Mouse (Mus musculus) embryonic facial prominence, embryonic 11.5 days (tissue): ENCODE data around the gene Olfr170. TPM values are rescaled to one million over a fixed set of nuclear protein-coding genes. Genes with fewer than 3 reads are reported as not detected.
"Not testable (repeated sequence)": the region's sequence is repeated elsewhere in the genome, so short reads cannot be mapped to it uniquely, and the experiment has no call there.

Source experiments
- ATAC-seq: fragments of 200-750 bp; cut with Nextera tagmentation; replicated peaks from 2 replicates; pipeline ENCODE4 v1.8.0; 2017; ENCODE audit warnings: low read depth; ENCODE audit not compliant: insufficient number of reproducible peaks, low FRiP score, low TSS enrichment
- DNase-seq: peaks from one replicate; pipeline ENCODE4 v3.0.0-alpha.2; 2015; ENCODE audit warnings: low spot score
- H3K27ac ChIP-seq: fragments of 300-500 bp; sonication (generic); replicated peaks from 2 replicates; pipeline ENCODE4 v1.5.1; 2014; ENCODE audit warnings: mild to moderate bottlenecking, low read depth, low read length, control low read depth
- H3K27me3 ChIP-seq: fragments of 300-500 bp; sonication (generic); 2 replicates; pipeline ENCODE4 v1.6.1; 2014; ENCODE audit warnings: mild to moderate bottlenecking, low read length, moderate library complexity, mixed read lengths; ENCODE audit not compliant: control insufficient read depth, insufficient read depth
- H3K36me3 ChIP-seq: fragments of 300-500 bp; sonication (generic); replicated peaks from 2 replicates; pipeline ENCODE4 v1.6.1; 2014; ENCODE audit warnings: low read depth, mild to moderate bottlenecking, low read length, moderate library complexity, mixed read lengths; ENCODE audit not compliant: control insufficient read depth, insufficient read depth
- H3K4me1 ChIP-seq: fragments of 300-500 bp; sonication (generic); 2 replicates; pipeline ENCODE4 v1.6.1; 2014; ENCODE audit warnings: low read length, mixed read lengths; ENCODE audit not compliant: control insufficient read depth, insufficient read depth
- H3K4me2 ChIP-seq: fragments of 300-500 bp; sonication (generic); 2 replicates; pipeline ENCODE4 v1.6.1; 2014; ENCODE audit warnings: low read depth, mild to moderate bottlenecking, control low read depth, low read length, moderate library complexity
- H3K4me3 ChIP-seq: fragments of 300-500 bp; sonication (generic); 2 replicates; pipeline ENCODE4 v1.5.1; 2014; ENCODE audit warnings: low read depth, low read length, control low read depth
- H3K9ac ChIP-seq: fragments of 300-500 bp; sonication (generic); replicated peaks from 2 replicates; pipeline ENCODE4 v1.6.1; 2014; ENCODE audit warnings: mild to moderate bottlenecking, control low read depth, low read length
- H3K9me3 ChIP-seq: fragments of 300-500 bp; sonication (generic); replicated peaks from 2 replicates; pipeline ENCODE4 v1.6.1; 2016; ENCODE audit warnings: mild to moderate bottlenecking, low read length, inconsistent platforms, mixed read lengths; ENCODE audit not compliant: control insufficient read depth
- WGBS: fragments of 180-500 bp; shearing (Covaris S2); extraction: QIAGEN DNeasy Blood & Tissue Kit; methylation state at CpG from one replicate; pipeline ENCODE4 v1.1.7; 2014; 5-methylcytosine and 5-hydroxymethylcytosine counted together
- polyA plus RNA-seq: library from polyadenylated mRNA; unstranded; fragments of >200 nt; fragmentation: Nextera tagmentation; extraction: Ambion mirVana; gene quantifications from 2 replicates; pipeline ENCODE4 v1.2.1, GENCODE M21; 2014

The Olfr170 gene
- polyA plus RNA-seq, result not detected in 2 replicates

- not testable (repeated sequence) for H3K27me3 ChIP-seq, H3K4me3 ChIP-seq, DNase-seq, H3K4me1 ChIP-seq, H3K36me3 ChIP-seq, H3K4me2 ChIP-seq, H3K9ac ChIP-seq, H3K27ac ChIP-seq, ATAC-seq, H3K9me3 ChIP-seq
- WGBS, result 95% methylated on average over 2 of the region's 2 CpGs
These were observed at the start of gene Olfr170 for GRCm38 (mm10) chr16:19611782-19612181. TSS of gene Olfr170 (minus strand) at chr16:19611882.

- Histone ChIP-seq H3K4me1 (no peaks in the 10 kb centered on the region), H3K9me3 (no peaks in the 10 kb centered on the region), H3K4me3 (no peak within 1 kb of the TSS), H3K4me2 (no peak within 1 kb of the TSS), H3K9ac (no peak within 1 kb of the TSS), H3K36me3 (no peaks in the 10 kb centered on the region), H3K27me3 (no peaks in the 10 kb centered on the region), H3K27ac (no peak within 1 kb of the TSS)
- 97% methylated on average over 1 of the region's 1 CpGs for WGBS
- DNase-seq, result no peak
- no peak for ATAC-seq
These were observed 18.1 kb upstream of the Olfr170 start, which contains the start of gene Olfr171 for GRCm38 (mm10) chr16:19629816-19630215. TSS of gene Olfr171 (minus strand) at chr16:19629916.

- H3K4me3 ChIP-seq, result no peak overlapping the region
- no peaks in the 10 kb centered on the region for H3K9me3 ChIP-seq
- DNase-seq, result no peak
- WGBS, result 53% methylated on average over 2 of the region's 2 CpGs
- H3K27ac ChIP-seq, result no peak overlapping the region
- no peaks in the 10 kb centered on the region for H3K27me3 ChIP-seq
- no peak overlapping the region for H3K4me2 ChIP-seq
- no peak overlapping the region for H3K9ac ChIP-seq
- no peaks in the 10 kb centered on the region for H3K4me1 ChIP-seq
- ATAC-seq, result no peak
- H3K36me3 ChIP-seq, result no peaks in the 10 kb centered on the region
These were observed 8.5 kb downstream of the Olfr170 start for GRCm38 (mm10) chr16:19603166-19603565.

- H3K36me3 ChIP-seq, ATAC-seq, H3K4me3 ChIP-seq, H3K27ac ChIP-seq, H3K9ac ChIP-seq, H3K27me3 ChIP-seq, H3K4me2 ChIP-seq, H3K9me3 ChIP-seq, H3K4me1 ChIP-seq, DNase-seq: not testable (repeated sequence)
- 96% methylated on average over 2 of the region's 2 CpGs for WGBS
These were observed 40.0 kb downstream of the Olfr170 start, which contains the start of gene Olfr169 for GRCm38 (mm10) chr16:19571709-19572108. TSS of gene Olfr169 (minus strand) at chr16:19571809.

Other genes with a start within 250 kb of the Olfr170 start
- gene Olfr165, start 188.7 kb downstream of the Olfr170 start, polyA plus RNA-seq, result not detected in 2 replicates
- gene Olfr166, start 128.2 kb downstream of the Olfr170 start, polyA plus RNA-seq, result not detected in 2 replicates
- not detected in 2 replicates for gene Olfr167, start 89.6 kb downstream of the Olfr170 start, polyA plus RNA-seq
- gene Olfr168, start 76.3 kb downstream of the Olfr170 start, polyA plus RNA-seq, result not detected in 2 replicates
- not detected in 2 replicates for gene Olfr169, start 40.1 kb downstream of the Olfr170 start, polyA plus RNA-seq
- not detected in 2 replicates for gene Olfr171, start 18.0 kb upstream of the Olfr170 start, polyA plus RNA-seq
- gene Lamp3, start 94.5 kb upstream of the Olfr170 start, polyA plus RNA-seq, result 0.08 TPM in 2 replicates
- gene B3gnt5, start 148.3 kb upstream of the Olfr170 start, polyA plus RNA-seq, result 50.4 and 59.9 TPM in 2 replicates